Mouse (Mus musculus) testis, adult 2 months (tissue): ENCODE measurements at regions not wholly inside any gene's neighbourhood (a gene's known extent, or its start where the extent isn't known, plus 50 kb on each side); places are given as distances from the start of the nearest gene placed in this dataset.

Experiments used
- CTCF ChIP-seq: fragments of 200-500 bp; IDR thresholded peaks from 2 replicates; pipeline ENCODE4 v1.5.1; 2012; ENCODE audit warnings: low read depth, mild to moderate bottlenecking, inconsistent platforms, low read length, moderate library complexity; ENCODE audit not compliant: control insufficient read depth, insufficient read depth, insufficient replicate concordance
- POLR2A ChIP-seq: fragments of 200-500 bp; IDR thresholded peaks from 2 replicates; pipeline ENCODE4 v1.6.1; 2012; ENCODE audit warnings: low read depth, mild to moderate bottlenecking, inconsistent platforms, low read length, moderate library complexity; ENCODE audit not compliant: control insufficient read depth

DNA sequence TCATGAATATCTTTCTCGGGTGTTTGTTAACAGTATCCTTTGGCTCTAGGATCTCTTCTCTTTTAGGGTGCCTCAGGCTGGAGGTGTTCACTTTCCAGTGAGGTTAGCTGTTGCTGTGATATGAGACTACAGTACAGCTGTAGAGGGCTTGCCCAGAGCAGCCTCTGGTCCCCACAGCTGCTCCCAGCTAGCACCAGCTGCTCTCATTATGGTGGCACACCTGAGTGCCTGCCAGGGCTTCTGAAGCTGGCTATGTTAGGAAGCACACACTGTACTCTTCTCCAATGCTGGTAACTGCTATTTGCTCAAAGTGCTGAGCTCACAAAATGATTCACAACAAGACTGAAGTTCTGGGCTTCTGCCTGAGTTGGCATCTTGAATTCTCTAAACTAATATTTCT is 154.7 kb downstream of the Foxo1 start:
- TF ChIP-seq POLR2A (no peak), CTCF (no peak)
